Mouse (Mus musculus) kidney, embryonic 16.5 days (tissue): ENCODE measurements around the gene Tsacc. TPM values are rescaled to one million over a fixed set of nuclear protein-coding genes. Genes with fewer than 3 reads are reported as not detected.

Source experiments
- ATAC-seq: fragments of 200-750 bp; cut with Nextera tagmentation; 2 replicates; pipeline ENCODE4 v1.8.0; 2017; ENCODE audit warnings: moderate TSS enrichment; ENCODE audit not compliant: low FRiP score, low TSS enrichment
- H3K27ac ChIP-seq: fragments of 300-500 bp; sonication (generic); 2 replicates; pipeline ENCODE4 v1.5.1; 2014; ENCODE audit warnings: low read length
- H3K27me3 ChIP-seq: fragments of 300-500 bp; sonication (generic); 2 replicates; pipeline ENCODE4 v1.6.1; 2014; ENCODE audit warnings: low read length, control low read depth, mixed read lengths; ENCODE audit not compliant: insufficient read depth
- H3K36me3 ChIP-seq: fragments of 300-500 bp; sonication (generic); 2 replicates; pipeline ENCODE4 v1.6.1; 2014; ENCODE audit warnings: low read length, control low read depth, mixed read lengths; ENCODE audit not compliant: insufficient read depth
- H3K4me1 ChIP-seq: fragments of 300-500 bp; sonication (generic); 2 replicates; pipeline ENCODE4 v1.6.1; 2014; ENCODE audit warnings: low read length, control low read depth, mixed read lengths; ENCODE audit not compliant: insufficient read depth
- H3K4me2 ChIP-seq: fragments of 300-500 bp; sonication (generic); replicated peaks from 2 replicates; pipeline ENCODE4 v1.6.1; 2014; ENCODE audit warnings: low read depth, low read length
- H3K4me3 ChIP-seq: fragments of 300-500 bp; sonication (generic); 2 replicates; pipeline ENCODE4 v1.5.1; 2014; ENCODE audit warnings: mild to moderate bottlenecking, low read length
- H3K9ac ChIP-seq: fragments of 300-500 bp; sonication (generic); replicated peaks from 2 replicates; pipeline ENCODE4 v1.6.1; 2014; ENCODE audit warnings: low read length
- H3K9me3 ChIP-seq: fragments of 300-500 bp; sonication (generic); 2 replicates; pipeline ENCODE4 v1.6.1; 2016; ENCODE audit warnings: low read length, control low read depth
- WGBS: fragments of 180-500 bp; shearing (Covaris S2); extraction: QIAGEN DNeasy Blood & Tissue Kit; methylation state at CpG from one replicate; pipeline ENCODE4 v1.1.7; 2014; 5-methylcytosine and 5-hydroxymethylcytosine counted together
- polyA plus RNA-seq: library from polyadenylated mRNA; unstranded; fragments of >200 nt; fragmentation: Nextera tagmentation; extraction: Ambion mirVana; gene quantifications from 2 replicates; pipeline ENCODE4 v1.2.1, GENCODE M21; 2015

Tsacc gene
- 12.3 and 15.3 TPM in 2 replicates for polyA plus RNA-seq

DNA sequence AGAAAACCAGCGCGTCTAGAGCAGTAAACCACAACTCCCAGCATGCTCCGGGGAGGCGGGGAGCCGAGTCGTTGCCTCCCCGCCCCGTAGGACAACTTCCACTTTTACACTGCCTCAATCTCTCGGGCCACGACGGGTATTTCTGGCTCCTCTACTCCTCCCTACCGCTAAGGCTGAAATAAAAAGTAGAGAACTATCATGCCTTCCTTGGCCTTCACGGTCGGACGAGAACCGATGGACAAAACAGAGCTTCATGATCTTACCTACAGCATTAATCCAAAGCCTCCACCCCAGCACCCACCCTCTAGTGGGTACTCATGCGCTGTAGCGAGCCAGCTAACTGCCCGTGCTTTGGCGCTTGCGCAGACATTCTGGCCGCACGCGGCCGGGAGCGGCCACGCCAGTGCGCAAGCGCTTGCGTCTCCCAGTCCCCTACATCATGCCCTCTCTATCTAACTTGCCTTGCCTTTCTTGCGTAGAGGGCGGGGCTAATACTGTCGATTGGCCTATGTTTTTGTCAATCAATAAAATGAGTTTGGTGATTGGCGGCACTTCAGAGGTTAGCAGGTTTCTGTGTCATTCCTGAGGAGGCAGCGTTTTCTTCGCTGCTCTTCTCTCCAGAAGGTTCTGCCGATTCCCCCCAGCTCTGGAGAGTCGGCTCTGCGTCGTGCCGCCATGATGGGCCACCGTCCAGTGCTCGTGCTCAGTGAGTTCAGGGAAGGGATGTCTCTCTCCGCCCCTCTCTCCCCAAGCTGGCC lies at the start of gene Tsacc, which contains the start of gene Cct3:
Gene Tsacc (minus strand): TSS at position 439 of the 758 bp plus-strand sequence.
Gene Cct3 (plus strand): TSS at position 556 of the 758 bp plus-strand sequence.
- Histone ChIP-seq H3K4me1 (peaks cover 18% of the 10 kb centered on the region), H3K4me3 (peak within 1 kb of the TSS; percentile 97), H3K9ac (peak within 1 kb of the TSS; percentile 97), H3K9me3 (no peaks in the 10 kb centered on the region), H3K4me2 (peak within 1 kb of the TSS; percentile 74), H3K27me3 (no peaks in the 10 kb centered on the region), H3K27ac (peak within 1 kb of the TSS; percentile 96), H3K36me3 (peaks cover 23% of the 10 kb centered on the region)
- WGBS, result under 1% methylated on average over 44 of the region's 44 CpGs
- peak; percentile 99 for ATAC-seq

DNA sequence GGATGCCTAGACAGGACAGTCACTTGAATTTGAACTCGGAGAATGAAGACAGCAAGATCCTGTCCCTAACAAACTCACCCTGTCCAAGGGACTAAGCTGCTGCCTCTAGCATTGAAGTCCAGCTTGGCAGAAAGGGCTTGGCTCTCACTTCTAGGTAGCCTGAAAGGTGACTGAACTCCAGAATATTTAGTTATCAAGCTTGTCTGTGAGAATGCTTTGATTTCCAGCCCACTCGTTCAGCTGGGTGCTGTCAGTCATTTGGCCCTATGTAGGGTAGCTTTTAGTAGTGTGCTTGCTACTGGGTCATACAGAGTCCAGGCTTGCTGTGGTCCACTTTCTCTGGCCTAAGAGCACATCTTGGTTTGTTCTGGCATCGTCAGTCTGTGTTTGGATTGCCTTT lies 42.2 kb upstream of the Tsacc start:
- 70% methylated on average over 3 of the region's 3 CpGs for WGBS
- Histone ChIP-seq H3K9me3 (no peaks in the 10 kb centered on the region), H3K4me3 (no peak overlapping the region), H3K9ac (no peak overlapping the region; the same call in 1 of the 2 replicates), H3K27ac (no peak overlapping the region), H3K4me2 (no peak overlapping the region), H3K27me3 (no peaks in the 10 kb centered on the region), H3K4me1 (peaks cover 23% of the 10 kb centered on the region), H3K36me3 (peaks cover 24% of the 10 kb centered on the region)
- ATAC-seq, result no peak

GRCm38 (mm10) chr3:88338316-88338715 lies 41.5 kb upstream of the Tsacc start:
- ATAC-seq, result no peak
- WGBS, result 94% methylated on average over 7 of the region's 7 CpGs
- no peak overlapping the region for H3K4me2 ChIP-seq

DNA sequence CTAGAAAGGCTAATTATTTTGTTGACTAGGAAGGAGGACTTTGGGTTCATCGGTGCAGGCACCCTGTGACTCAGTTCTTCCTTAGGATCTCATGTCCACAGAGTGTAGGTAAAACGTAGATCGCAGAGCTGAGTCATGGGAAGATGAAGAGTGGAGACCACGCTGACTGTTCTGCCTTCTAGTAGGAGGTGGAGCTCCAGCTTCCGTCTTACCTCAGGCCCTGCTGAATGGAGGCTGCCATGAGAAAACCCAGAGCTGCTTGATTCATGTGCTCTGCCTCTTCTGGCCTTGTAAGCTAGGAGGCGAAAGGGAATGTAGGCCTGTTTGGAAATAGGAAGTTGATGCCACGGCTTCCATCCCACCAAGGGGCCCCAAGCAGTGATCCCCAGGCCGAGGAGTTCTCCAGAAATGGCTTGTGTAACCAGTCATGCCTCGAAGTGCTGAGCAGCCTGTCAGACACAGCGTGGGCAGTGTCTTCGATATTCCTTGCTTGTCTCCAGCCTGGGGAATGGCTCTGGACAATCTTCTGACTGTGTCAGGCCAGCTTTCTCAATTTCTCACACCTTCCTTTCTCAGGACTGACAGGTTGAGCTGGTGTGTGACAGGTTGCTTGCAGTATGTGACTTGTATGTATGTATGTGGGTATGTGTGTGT lies 40.7 kb upstream of the Tsacc start:
- peaks cover 9% of the 10 kb centered on the region for H3K36me3 ChIP-seq
- 0 out of 2 replicates have a peak overlapping the region, but pooled peaks have one; percentile 32 for H3K27ac ChIP-seq
- 68% methylated on average over 11 of the region's 11 CpGs for WGBS
- H3K9ac ChIP-seq, result peak overlapping the region; percentile 20; the same call in 1 of the 2 replicates
- H3K27me3 ChIP-seq, result no peaks in the 10 kb centered on the region
- ATAC-seq, result no peak
- H3K4me3 ChIP-seq, result peak overlapping the region; percentile 12; the same call in 1 of the 2 replicates
- peaks cover 28% of the 10 kb centered on the region for H3K4me1 ChIP-seq
- H3K4me2 ChIP-seq, result peak overlapping the region; percentile 61
- no peaks in the 10 kb centered on the region for H3K9me3 ChIP-seq

More at GRCm38 (mm10) chr3:88338316-88338715, 41.5 kb upstream of the Tsacc start:
- Histone ChIP-seq H3K36me3 (peaks cover 17% of the 10 kb centered on the region), H3K27ac (no peak overlapping the region), H3K9ac (no peak overlapping the region), H3K4me1 (peaks cover 28% of the 10 kb centered on the region), H3K9me3 (no peaks in the 10 kb centered on the region), H3K27me3 (no peaks in the 10 kb centered on the region), H3K4me3 (no peak overlapping the region)

GRCm38 (mm10) chr3:88336058-88337013 lies 39.5 kb upstream of the Tsacc start, which contains the start of the genes Tmem79 and Smg5:
Gene Tmem79 (minus strand): TSS chr3:88336148.
Gene Smg5 (plus strand): TSS chr3:88336260.
- WGBS, result 1% methylated on average over 43 of the region's 66 CpGs
- ATAC-seq, result peak; percentile 94
- no peaks in the 10 kb centered on the region for H3K27me3 ChIP-seq
- peak within 1 kb of the TSS; percentile 69 for H3K4me2 ChIP-seq
- peak within 1 kb of the TSS; percentile 80 for H3K9ac ChIP-seq
- peak within 1 kb of the TSS; percentile 87 for H3K4me3 ChIP-seq
- H3K9me3 ChIP-seq, result no peaks in the 10 kb centered on the region
- H3K4me1 ChIP-seq, result peaks cover 28% of the 10 kb centered on the region
- no peaks in the 10 kb centered on the region for H3K36me3 ChIP-seq
- peak within 1 kb of the TSS; percentile 97 for H3K27ac ChIP-seq

- Histone ChIP-seq H3K9ac (peak overlapping the region; percentile 80), H3K36me3 (no peaks in the 10 kb centered on the region), H3K27ac (peak overlapping the region; percentile 97), H3K4me1 (peaks cover 28% of the 10 kb centered on the region), H3K27me3 (no peaks in the 10 kb centered on the region), H3K4me3 (peak overlapping the region; percentile 87), H3K4me2 (peak overlapping the region; percentile 69), H3K9me3 (no peaks in the 10 kb centered on the region)
- peak; percentile 59; the same call in 1 of the 2 replicates for ATAC-seq
- whole genome bisulfite sequencing, result under 1% methylated on average over 27 of the region's 27 CpGs
Observed at GRCm38 (mm10) chr3:88335436-88336053, 38.7 kb upstream of the Tsacc start.

DNA sequence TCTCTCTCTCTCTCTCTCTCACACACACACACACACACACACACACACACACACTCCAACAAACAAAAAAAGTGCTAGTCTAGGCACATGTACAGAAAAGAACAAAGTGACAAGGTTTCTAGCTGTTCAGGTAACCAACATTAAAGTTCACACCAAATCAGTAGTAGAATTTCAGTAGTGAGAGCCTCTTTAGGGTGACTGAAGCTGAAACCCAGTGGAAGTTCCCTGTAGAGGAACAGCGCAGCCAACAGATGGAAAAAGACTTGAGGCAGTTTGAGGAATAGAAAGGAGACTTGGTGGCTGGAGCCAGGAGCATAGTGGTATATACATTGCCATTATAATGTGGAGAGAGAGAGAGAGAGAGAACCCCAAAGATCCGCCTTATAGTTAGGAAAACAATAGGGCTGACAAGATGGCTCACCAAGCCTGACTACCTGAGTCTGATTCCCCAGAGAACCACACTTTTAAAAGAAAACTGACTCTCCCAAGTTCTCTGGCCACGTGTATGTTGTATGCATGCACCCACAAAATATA lies 38.2 kb upstream of the Tsacc start:
- peak overlapping the region; percentile 97 for H3K27ac ChIP-seq
- 32% methylated on average over 3 of the region's 3 CpGs for WGBS
- peak overlapping the region; percentile 80 for H3K9ac ChIP-seq
- H3K4me3 ChIP-seq, result peak overlapping the region; percentile 87
- H3K4me1 ChIP-seq, result peaks cover 28% of the 10 kb centered on the region
- no peaks in the 10 kb centered on the region for H3K36me3 ChIP-seq
- H3K27me3 ChIP-seq, result no peaks in the 10 kb centered on the region
- peak overlapping the region; percentile 69 for H3K4me2 ChIP-seq
- no peaks in the 10 kb centered on the region for H3K9me3 ChIP-seq
- no peak for ATAC-seq

- H3K9ac ChIP-seq, result peak overlapping the region; percentile 60
- H3K4me3 ChIP-seq, result peak overlapping the region; percentile 27
- ATAC-seq, result no peak
Observed at GRCm38 (mm10) chr3:88334029-88334658, 37.3 kb upstream of the Tsacc start.

More at GRCm38 (mm10) chr3:88334029-88334658, 37.3 kb upstream of the Tsacc start:
- H3K27ac ChIP-seq, result peak overlapping the region; percentile 52; the same call in 1 of the 2 replicates
- H3K4me2 ChIP-seq, result peak overlapping the region; percentile 69
- peaks cover 28% of the 10 kb centered on the region for H3K4me1 ChIP-seq
- no peaks in the 10 kb centered on the region for H3K27me3 ChIP-seq
- WGBS, result 40% methylated on average over 12 of the region's 12 CpGs
- no peaks in the 10 kb centered on the region for H3K9me3 ChIP-seq
- H3K36me3 ChIP-seq, result no peaks in the 10 kb centered on the region
